8 mouse cellular contexts compared by ENCODE assay signal in genomic region chr11:101667871-101668532, GRCm38 (mm10). TPM values are rescaled to one million over a fixed set of nuclear protein-coding genes. Genes with fewer than 3 reads are reported as not detected.
DNase-seq lines count a peak whose midpoint lies in the region; ATAC-seq and TF ChIP-seq lines count a peak whose summit lies in the region.

No protein-coding gene starts in this region.

- 63% methylated on average over 14 of the region's 14 CpGs for WGBS in cerebellum, adult 2 months
- WGBS in forebrain, embryonic 14.5 days: 74% methylated on average over 14 of the region's 14 CpGs

- no peaks in the 10 kb centered on the region for H3K4me1 ChIP-seq in cerebellum, adult 2 months (ENCODE audit: control insufficient read depth, insufficient read depth, low read length)
- peaks cover 3% of the 10 kb centered on the region; the same call in 1 of the 2 replicates for H3K4me1 ChIP-seq in forebrain, embryonic 14.5 days (ENCODE audit: control insufficient read depth, insufficient read depth, low read length)

- ATAC-seq in forebrain, embryonic 14.5 days: no peak

- no peak for TF ChIP-seq CTCF in cerebellum, adult 2 months (IDR thresholded peaks at IDR 0.05; ENCODE audit: borderline replicate concordance, insufficient read depth, low read depth, low read length)

- H3K9me3 ChIP-seq in forebrain, embryonic 14.5 days (replicated peaks; ENCODE audit: control insufficient read depth, low read length): no peaks in the 10 kb centered on the region

- peak overlapping the region; percentile 37; the same call in 1 of the 2 replicates for H3K9ac ChIP-seq in forebrain, embryonic 14.5 days (ENCODE audit: low read length)

- no peaks in the 10 kb centered on the region for H3K27me3 ChIP-seq in cerebellum, adult 2 months (ENCODE audit: control insufficient read depth, insufficient read depth, low read length)
- no peaks in the 10 kb centered on the region for H3K27me3 ChIP-seq in forebrain, embryonic 14.5 days (replicated peaks; ENCODE audit: control insufficient read depth, insufficient read depth, low read length)

- no peak for TF ChIP-seq POLR2A in cerebellum, adult 2 months (IDR thresholded peaks at IDR 0.05; ENCODE audit: borderline replicate concordance, insufficient read depth, low read length)

- H3K4me2 ChIP-seq in forebrain, embryonic 14.5 days (ENCODE audit: low read length): peak overlapping the region; percentile 83

- intact Hi-C loops in heart, postnatal 14 days (cut with DNase I): loop anchor here (10.0 kb wide), 1 partner anchor 247 kb away; no protein-coding TSS in a partner anchor

- H3K27ac ChIP-seq in cerebellum, adult 2 months (ENCODE audit: insufficient read depth, low read length): peak overlapping the region; percentile 22; the same call in 1 of the 2 replicates
- H3K27ac ChIP-seq in forebrain, embryonic 14.5 days (ENCODE audit: low read depth, low read length): peak overlapping the region; percentile 16; the same call in 1 of the 2 replicates

- H3K4me3 ChIP-seq in cerebellum, adult 2 months (replicated peaks; ENCODE audit: insufficient read depth, low read depth, low read length): peak overlapping the region; percentile 31
- H3K4me3 ChIP-seq in forebrain, embryonic 14.5 days (ENCODE audit: low read depth, low read length): peak overlapping the region; percentile 62

- no peaks in the 10 kb centered on the region for H3K36me3 ChIP-seq in forebrain, embryonic 14.5 days (ENCODE audit: control insufficient read depth, insufficient read depth, low read length)

- DNase-seq in cerebellum, adult 2 months: peak in 1 of 2 experiments; percentile 25
- DNase-seq in cerebellum, adult 9-10 months: no peak
- DNase-seq in forebrain, embryonic 14.5 days (ENCODE audit: low spot score): peak; percentile 41
- peak; percentile 66 to 77 for DNase-seq in heart, postnatal 14 days
- DNase-seq in kidney, postnatal 14 days: peak; percentile 75
- peak; percentile 51 to 74 for DNase-seq in lung, postnatal 4 days
- peak; percentile 64 for DNase-seq in testis, postnatal 14 days (ENCODE audit: low spot score)
- no peak for DNase-seq in urinary bladder, adult 18-20 months (ENCODE audit: low spot score in 2 of 2)

RNA-seq across cellular contexts. Expression of gene Arl4d, which starts 2.7 kb away (rescaled TPM):
- polyA plus RNA-seq in cerebellum, adult 2 months (2012; rRNA removed): 14.5 and 16.6 TPM in 2 replicates
- polyA plus RNA-seq in forebrain, embryonic 14.5 days (2014; fragmentation: Nextera tagmentation; extraction: Ambion mirVana): 40.5 and 42.7 TPM in 2 replicates
- 10 to 100 TPM; 28.6 to 29.6 TPM for total RNA-seq in heart, postnatal 14 days (2021)

RNA-seq across cellular contexts. Expression of gene Rdm1, which starts 41.0 kb away (rescaled TPM):
- 13.7 and 13.9 TPM in 2 replicates for polyA plus RNA-seq in cerebellum, adult 2 months (2012; rRNA removed)
- polyA plus RNA-seq in forebrain, embryonic 14.5 days (2014; fragmentation: Nextera tagmentation; extraction: Ambion mirVana): 32.7 and 38.5 TPM in 2 replicates
- total RNA-seq in heart, postnatal 14 days (2021): 10 to 100 TPM; 32.1 to 35.6 TPM

Comparison
In these comparisons a context has a peak if more than half of its experiments do, and no peak if none do; other contexts are left out.
1. DNase-seq: peak in forebrain, embryonic 14.5 days (single experiment), heart, postnatal 14 days (2 of 2), kidney, postnatal 14 days (single experiment), lung, postnatal 4 days (2 of 2) and testis, postnatal 14 days (single experiment); none in cerebellum, adult 9-10 months (single experiment) and urinary bladder, adult 18-20 months (0 of 2).